ENCODE assay signal across 33 mouse cellular contexts in genomic region chr5:67213168-67213567, GRCm38 (mm10). TPM values are rescaled to one million over a fixed set of nuclear protein-coding genes. Genes with fewer than 3 reads are reported as not detected.
A peak's percentile ranks its signal among the peaks of the same experiment; 100 is the strongest.
DNase-seq lines count a peak whose midpoint lies in the region; ATAC-seq lines count a peak whose summit lies in the region.
"Had no signal": no experiment of that assay in that cellular context is flagged by ENCODE, and none has a peak within 500 bp of the region (broad histone marks: within the 10 kb centered on the region; RNA-seq: fewer than 3 reads in every experiment).

No protein-coding gene starts in this region.

- 12% methylated on average over 5 of the region's 5 CpGs for WGBS in kidney, embryonic 14.5 days

- no peaks in the 10 kb centered on the region for H3K36me3 ChIP-seq in kidney, embryonic 14.5 days (ENCODE audit: control insufficient read depth, insufficient read depth, low read length)
- H3K36me3 ChIP-seq: embryonic facial prominence, embryonic 10.5 days; embryonic facial prominence, embryonic 15.5 days; heart, embryonic 10.5 days; heart, embryonic 15.5 days; limb, embryonic 12.5 days; liver, embryonic 15.5 days; midbrain, embryonic 12.5 days had no signal

- H3K9ac ChIP-seq in kidney, embryonic 14.5 days (ENCODE audit: low read depth, low read length) = no peak overlapping the region
- H3K9ac ChIP-seq: embryonic facial prominence, embryonic 15.5 days; heart, embryonic 15.5 days; limb, embryonic 12.5 days; liver, embryonic 15.5 days; lung, embryonic 14.5 days; midbrain, embryonic 12.5 days had no signal

- no peak overlapping the region for H3K27ac ChIP-seq in kidney, embryonic 14.5 days (ENCODE audit: low read depth, low read length)
- H3K27ac ChIP-seq: embryonic facial prominence, embryonic 10.5 days; embryonic facial prominence, embryonic 15.5 days; heart, embryonic 10.5 days; heart, embryonic 15.5 days; left cerebral cortex, adult 2 months; limb, embryonic 12.5 days; liver, embryonic 15.5 days; midbrain, embryonic 12.5 days had no signal

- H3K4me1 ChIP-seq in kidney, embryonic 14.5 days (ENCODE audit: control insufficient read depth, insufficient read depth, low read length) = no peaks in the 10 kb centered on the region
- H3K4me1 ChIP-seq: liver, embryonic 15.5 days had no signal

- H3K9me3 ChIP-seq in kidney, embryonic 14.5 days (ENCODE audit: control insufficient read depth, low read length) = 0 out of 2 replicates have a peak, but pooled peaks cover 3% of the 10 kb centered on the region
- H3K9me3 ChIP-seq: embryonic facial prominence, embryonic 10.5 days; embryonic facial prominence, embryonic 15.5 days; heart, embryonic 10.5 days; heart, embryonic 15.5 days; limb, embryonic 12.5 days; liver, embryonic 15.5 days; midbrain, embryonic 12.5 days had no signal

- peak; percentile 11 for DNase-seq in adrenal gland, adult 8-10 months
- DNase-seq in adrenal gland, adult 18-20 months (ENCODE audit: low spot score in 2 of 2) = no peak
- no peak for DNase-seq in kidney, postnatal 4 days
- peak; percentile 54 for DNase-seq in retina, postnatal 1 day
- no peak for DNase-seq in retina, embryonic 14.5 days (ENCODE audit: low spot score)
- no peak for DNase-seq in layer of hippocampus, postnatal 25 days (ENCODE audit: extremely low spot score in 1 of 2, low spot score in 1 of 2)
- DNase-seq: adrenal gland, postnatal 10 days; cerebellum, adult 11 months; cerebellum, adult 9-10 months; cerebellum, postnatal 36 days; gastrocnemius, postnatal 25 days; heart, adult 11 months; kidney, postnatal 10 days; lung, embryonic 14.5 days; lung, postnatal 14 days; right cerebral cortex, adult 18-20 months; spleen, adult 18-20 months; thymus, postnatal 14 days had no signal

- H3K27me3 ChIP-seq in kidney, embryonic 14.5 days (ENCODE audit: control insufficient read depth, insufficient read depth, low read length) = peaks cover 58% of the 10 kb centered on the region
- H3K27me3 ChIP-seq: CH12.LX had no signal

- ATAC-seq in kidney, embryonic 14.5 days (ENCODE audit: low FRiP score, low TSS enrichment) = peak; percentile 75
- no peak for ATAC-seq in erythroblast, adult 5-6 weeks (replicated peaks; ENCODE audit: low FRiP score, poor library complexity, severe bottlenecking)
- ATAC-seq: activated CD4-positive, CD25-positive, alpha-beta regulatory T cell, adult 4 months; forebrain, embryonic 14.5 days; intestine, embryonic 16.5 days had no signal

- H3K4me3 ChIP-seq in kidney, embryonic 14.5 days (ENCODE audit: low read length) = no peak overlapping the region
- H3K4me3 ChIP-seq: embryonic facial prominence, embryonic 10.5 days; embryonic facial prominence, embryonic 15.5 days; heart, embryonic 10.5 days; heart, embryonic 15.5 days; left cerebral cortex, adult 2 months; limb, embryonic 12.5 days; liver, embryonic 15.5 days; midbrain, embryonic 12.5 days; myocyte had no signal

- no peak overlapping the region for H3K4me2 ChIP-seq in kidney, embryonic 14.5 days (replicated peaks; ENCODE audit: low read depth, low read length)
- H3K4me2 ChIP-seq: embryonic facial prominence, embryonic 15.5 days; heart, embryonic 15.5 days; limb, embryonic 12.5 days; liver, embryonic 15.5 days; lung, embryonic 14.5 days; midbrain, embryonic 12.5 days had no signal

RNA-seq across cellular contexts. Expression of gene Tmem33, which starts 47.2 kb away (rescaled TPM):
- 100 to 1,000 TPM in 2 of 4 experiments, 10 to 100 TPM in 2; 90.4 to 172 (median 116) TPM for total RNA-seq in adrenal gland, adult 8-10 months (2022)
- 100 to 1,000 TPM; 157 to 164 TPM for total RNA-seq in adrenal gland, adult 18-20 months (2021)
- 90.9 and 109 TPM in 2 replicates for polyA plus RNA-seq in kidney, embryonic 14.5 days (2014; fragmentation: Nextera tagmentation; extraction: Ambion mirVana)
- total RNA-seq in erythroblast, adult 5-6 weeks (2015; ENCODE audit: low replicate concordance) = 147 and 164 TPM in 2 replicates
- total RNA-seq in erythroblast, adult 5-6 weeks (2017; ENCODE audit: low replicate concordance) = 80.3 and 89.9 TPM in 2 replicates
- 10 to 100 TPM; 84.4 to 97.2 TPM for total RNA-seq in layer of hippocampus, postnatal 25 days (2021)

Comparison
In these comparisons a context has a peak if more than half of its experiments do, and no peak if none do; other contexts are left out.
1. DNase-seq: peak in adrenal gland, adult 8-10 months (single experiment) and retina, postnatal 1 day (single experiment); none in adrenal gland, adult 18-20 months (0 of 2), kidney, postnatal 4 days (0 of 2), retina, embryonic 14.5 days (single experiment) and layer of hippocampus, postnatal 25 days (0 of 2).